Mouse (Mus musculus) spleen, adult 2 months (tissue): Measurements from ENCODE around the gene Slc44a3.

ENCODE experiments used
- CTCF ChIP-seq: fragments of 200-500 bp; IDR thresholded peaks from 2 replicates; pipeline ENCODE4 v1.5.1; 2011; ENCODE audit warnings: mild to moderate bottlenecking, inconsistent platforms; ENCODE audit not compliant: insufficient read depth, insufficient read length, insufficient replicate concordance; ENCODE audit errors: extremely low read depth
- POLR2A ChIP-seq: fragments of 200-500 bp; IDR thresholded peaks from 2 replicates; pipeline ENCODE4 v1.6.1; 2011; ENCODE audit warnings: low read depth, low read length, inconsistent platforms

DNA sequence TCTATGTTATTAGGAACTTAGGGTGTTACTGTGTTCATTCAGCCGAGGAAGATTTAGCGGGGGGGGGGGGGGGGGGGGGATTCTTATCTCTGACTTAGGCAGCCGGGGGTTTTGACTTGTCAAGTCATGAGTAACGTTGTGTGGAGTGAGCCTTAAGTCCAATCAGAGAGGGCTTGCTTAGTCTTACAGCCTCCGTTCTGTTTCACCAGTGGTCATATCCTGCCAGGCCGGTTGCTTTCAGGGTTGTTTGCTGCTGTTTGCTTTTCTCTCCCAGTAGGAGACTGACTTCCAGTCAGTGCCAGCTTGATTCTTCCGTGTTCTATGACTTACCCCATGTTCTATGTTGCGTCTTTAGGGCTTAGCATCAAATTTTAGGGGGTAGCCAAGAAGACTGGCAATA, 85.8 kb downstream of the Slc44a3 start:
- TF ChIP-seq CTCF: no peak
- no peak for TF ChIP-seq POLR2A
